Mouse (Mus musculus): ENCODE measurements around the gene Tnks1bp1.

GRCm38 (mm10) chr2:85038336-85038735, 9.5 kb upstream of the Tnks1bp1 start:
- TF ChIP-seq CTCF (IDR thresholded peaks at IDR 0.05; ENCODE audit: low read depth, low read length) (no peak), POLR2A (IDR thresholded peaks at IDR 0.05; ENCODE audit: insufficient read depth, low read length) (no peak), EP300 (IDR thresholded peaks at IDR 0.05; ENCODE audit: insufficient read depth, low read depth, low read length) (no peak)

Data from ES-Bruce4 (cell line).